Mouse (Mus musculus): Measurements from ENCODE around the gene Snx29. TPM values are rescaled to one million over a fixed set of nuclear protein-coding genes. Genes with fewer than 3 reads are reported as not detected.

Gene Snx29
- polyA plus RNA-seq, 1 experiment from 2014 or later: 15.4 TPM

- H3K4me1 ChIP-seq: peaks cover 43% of the 10 kb centered on the region
- H3K36me3 ChIP-seq: peaks cover 28% of the 10 kb centered on the region
- H3K27ac ChIP-seq: peak overlapping the region; percentile 29
- H3K9ac ChIP-seq: no peak overlapping the region
- ATAC-seq (ENCODE audit: low FRiP score, low read depth): no peak
- no peaks in the 10 kb centered on the region for H3K27me3 ChIP-seq
- H3K4me2 ChIP-seq (replicated peaks): no peak overlapping the region
- no peak overlapping the region for H3K4me3 ChIP-seq
- 50% methylated on average over 5 of the region's 5 CpGs for WGBS
- H3K9me3 ChIP-seq: 0 out of 2 replicates have a peak, but pooled peaks cover 6% of the 10 kb centered on the region
These were observed 134.4 kb downstream of the Snx29 start for GRCm38 (mm10) chr16:11457136-11457535.

- H3K27me3 ChIP-seq: no peaks in the 10 kb centered on the region
- H3K4me3 ChIP-seq: no peak overlapping the region
- H3K9ac ChIP-seq: no peak overlapping the region
- peak overlapping the region; percentile 55 for H3K27ac ChIP-seq
- H3K4me2 ChIP-seq (replicated peaks): no peak overlapping the region
- peaks cover 21% of the 10 kb centered on the region for H3K36me3 ChIP-seq
- H3K4me1 ChIP-seq: peaks cover 43% of the 10 kb centered on the region
- WGBS: 9% methylated on average over 2 of the region's 2 CpGs
- 0 out of 2 replicates have a peak, but pooled peaks cover 6% of the 10 kb centered on the region for H3K9me3 ChIP-seq
- ATAC-seq (ENCODE audit: low FRiP score, low read depth): peak; percentile 50; the same call in 1 of the 2 replicates
These were observed 135.1 kb downstream of the Snx29 start for GRCm38 (mm10) chr16:11457609-11458350.

DNA sequence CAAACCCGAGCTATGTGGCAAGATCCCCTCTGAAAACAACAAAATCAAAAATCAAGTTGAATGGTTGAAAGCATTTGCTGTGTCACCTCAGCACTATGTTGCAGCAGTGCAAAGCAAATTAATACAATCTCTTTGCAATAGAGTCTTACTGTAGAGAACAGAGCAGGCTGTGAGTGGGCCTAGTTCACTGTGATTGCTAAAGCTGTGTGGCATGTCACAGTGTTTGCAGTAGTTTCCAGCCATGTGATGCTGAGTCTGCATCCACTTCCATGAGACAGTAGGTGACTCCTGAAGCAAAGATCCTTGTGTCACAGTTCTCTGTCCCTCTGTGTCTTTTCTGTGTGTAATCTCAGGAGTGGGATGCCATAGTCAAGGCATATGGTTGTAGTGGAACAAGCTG, 137.5 kb downstream of the Snx29 start:
- H3K9ac ChIP-seq: no peak overlapping the region
- H3K4me3 ChIP-seq: no peak overlapping the region
- ATAC-seq (ENCODE audit: low FRiP score, low read depth): no peak
- 93% methylated on average over 1 of the region's 1 CpGs for WGBS
- peaks cover 43% of the 10 kb centered on the region for H3K4me1 ChIP-seq
- no peaks in the 10 kb centered on the region for H3K9me3 ChIP-seq
- H3K4me2 ChIP-seq (replicated peaks): no peak overlapping the region
- no peaks in the 10 kb centered on the region for H3K27me3 ChIP-seq
- H3K27ac ChIP-seq: no peak overlapping the region
- 0 out of 2 replicates have a peak, but pooled peaks cover 4% of the 10 kb centered on the region for H3K36me3 ChIP-seq

DNA sequence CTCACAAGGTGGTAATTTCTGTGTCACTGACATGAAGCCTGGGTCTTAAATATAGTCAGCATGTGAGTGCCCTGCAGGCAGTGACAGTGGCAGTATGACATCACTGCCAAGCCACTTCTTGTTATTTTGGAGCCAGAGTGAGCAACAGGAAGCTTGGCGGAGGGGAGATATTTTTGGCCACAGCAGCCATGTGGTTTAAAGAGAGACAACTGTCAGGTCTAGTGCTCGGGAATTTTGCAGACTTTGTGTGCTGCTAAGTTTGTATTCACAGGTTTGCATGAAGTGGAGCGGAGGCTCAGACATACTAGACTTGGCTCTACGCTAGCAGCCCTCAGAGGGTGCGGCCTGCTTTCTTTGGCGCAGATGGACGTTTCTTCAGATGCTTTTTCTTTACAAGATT, 138.9 kb downstream of the Snx29 start:
- H3K9ac ChIP-seq: no peak overlapping the region
- H3K27ac ChIP-seq: peak overlapping the region; percentile 73
- H3K4me3 ChIP-seq: no peak overlapping the region
- H3K9me3 ChIP-seq: no peaks in the 10 kb centered on the region
- 61% methylated on average over 7 of the region's 7 CpGs for WGBS
- peak; percentile 59 for ATAC-seq (ENCODE audit: low FRiP score, low read depth)
- H3K4me1 ChIP-seq: peaks cover 39% of the 10 kb centered on the region
- no peaks in the 10 kb centered on the region for H3K27me3 ChIP-seq
- H3K36me3 ChIP-seq: 0 out of 2 replicates have a peak, but pooled peaks cover 2% of the 10 kb centered on the region
- no peak overlapping the region for H3K4me2 ChIP-seq (replicated peaks)

GRCm38 (mm10) chr16:11468533-11469179, 145.9 kb downstream of the Snx29 start:
- Histone ChIP-seq H3K9me3 (no peaks in the 10 kb centered on the region), H3K36me3 (peaks cover 8% of the 10 kb centered on the region; the same call in 1 of the 2 replicates), H3K9ac (no peak overlapping the region), H3K4me2 (replicated peaks) (no peak overlapping the region), H3K4me1 (no peaks in the 10 kb centered on the region), H3K4me3 (no peak overlapping the region), H3K27ac (no peak overlapping the region), H3K27me3 (no peaks in the 10 kb centered on the region)
- ATAC-seq (ENCODE audit: low FRiP score, low read depth): peak; percentile 78; the same call in 1 of the 2 replicates
- WGBS: 52% methylated on average over 15 of the region's 15 CpGs

GRCm38 (mm10) chr16:11469491-11469890, 146.8 kb downstream of the Snx29 start:
- H3K27me3 ChIP-seq: no peaks in the 10 kb centered on the region
- ATAC-seq (ENCODE audit: low FRiP score, low read depth): no peak
- 84% methylated on average over 3 of the region's 3 CpGs for WGBS
- no peaks in the 10 kb centered on the region for H3K9me3 ChIP-seq
- H3K4me1 ChIP-seq: 0 out of 2 replicates have a peak, but pooled peaks cover 4% of the 10 kb centered on the region
- H3K27ac ChIP-seq: no peak overlapping the region
- H3K36me3 ChIP-seq: peaks cover 8% of the 10 kb centered on the region; the same call in 1 of the 2 replicates
- H3K4me3 ChIP-seq: no peak overlapping the region
- H3K9ac ChIP-seq: no peak overlapping the region
- H3K4me2 ChIP-seq (replicated peaks): no peak overlapping the region

- H3K4me1 ChIP-seq: 0 out of 2 replicates have a peak, but pooled peaks cover 4% of the 10 kb centered on the region
- H3K27ac ChIP-seq: no peak overlapping the region
- H3K4me3 ChIP-seq: no peak overlapping the region
- no peak overlapping the region for H3K4me2 ChIP-seq (replicated peaks)
- H3K27me3 ChIP-seq: no peaks in the 10 kb centered on the region
- 75% methylated on average over 2 of the region's 2 CpGs for WGBS
- H3K9me3 ChIP-seq: no peaks in the 10 kb centered on the region
- H3K9ac ChIP-seq: no peak overlapping the region
- ATAC-seq (ENCODE audit: low FRiP score, low read depth): no peak
- peaks cover 11% of the 10 kb centered on the region; the same call in 1 of the 2 replicates for H3K36me3 ChIP-seq
These were observed 148.5 kb downstream of the Snx29 start for GRCm38 (mm10) chr16:11471246-11471645.

DNA sequence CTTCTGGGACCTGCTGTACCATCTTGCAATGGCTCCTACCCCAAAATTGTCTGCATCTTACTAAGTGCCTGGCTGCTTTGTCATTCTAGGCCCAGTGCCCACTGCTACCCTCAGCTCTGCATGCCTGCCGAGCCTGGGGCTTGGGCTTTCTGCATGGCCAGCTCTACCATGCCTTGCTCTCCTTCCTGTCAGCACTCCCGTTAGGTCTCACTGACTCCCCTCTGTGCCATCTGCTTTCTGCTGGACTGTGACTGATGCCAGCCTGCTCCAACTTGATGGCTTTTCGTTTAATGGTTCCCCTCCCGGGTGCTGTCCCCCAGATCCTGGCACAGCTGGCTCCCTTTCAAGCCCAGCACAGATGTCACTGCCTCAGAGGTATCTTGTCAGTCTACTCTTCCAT, 150.1 kb downstream of the Snx29 start:
- no peak for ATAC-seq (ENCODE audit: low FRiP score, low read depth)

GRCm38 (mm10) chr16:11473474-11473873, 150.8 kb downstream of the Snx29 start:
- Histone ChIP-seq H3K9me3 (no peaks in the 10 kb centered on the region), H3K4me1 (0 out of 2 replicates have a peak, but pooled peaks cover 4% of the 10 kb centered on the region), H3K4me2 (replicated peaks) (no peak overlapping the region), H3K27me3 (no peaks in the 10 kb centered on the region), H3K9ac (no peak overlapping the region), H3K27ac (no peak overlapping the region), H3K4me3 (no peak overlapping the region), H3K36me3 (peaks cover 13% of the 10 kb centered on the region; the same call in 1 of the 2 replicates)
- 94% methylated on average over 3 of the region's 3 CpGs for WGBS
- no peak for ATAC-seq (ENCODE audit: low FRiP score, low read depth)

More for the DNA sequence above, 150.1 kb downstream of the Snx29 start:
- Histone ChIP-seq H3K27me3 (no peaks in the 10 kb centered on the region), H3K4me2 (replicated peaks) (no peak overlapping the region), H3K36me3 (peaks cover 13% of the 10 kb centered on the region; the same call in 1 of the 2 replicates), H3K27ac (no peak overlapping the region), H3K9me3 (no peaks in the 10 kb centered on the region), H3K4me3 (no peak overlapping the region), H3K4me1 (0 out of 2 replicates have a peak, but pooled peaks cover 4% of the 10 kb centered on the region), H3K9ac (no peak overlapping the region)
- 71% methylated on average over 4 of the region's 4 CpGs for WGBS

DNA sequence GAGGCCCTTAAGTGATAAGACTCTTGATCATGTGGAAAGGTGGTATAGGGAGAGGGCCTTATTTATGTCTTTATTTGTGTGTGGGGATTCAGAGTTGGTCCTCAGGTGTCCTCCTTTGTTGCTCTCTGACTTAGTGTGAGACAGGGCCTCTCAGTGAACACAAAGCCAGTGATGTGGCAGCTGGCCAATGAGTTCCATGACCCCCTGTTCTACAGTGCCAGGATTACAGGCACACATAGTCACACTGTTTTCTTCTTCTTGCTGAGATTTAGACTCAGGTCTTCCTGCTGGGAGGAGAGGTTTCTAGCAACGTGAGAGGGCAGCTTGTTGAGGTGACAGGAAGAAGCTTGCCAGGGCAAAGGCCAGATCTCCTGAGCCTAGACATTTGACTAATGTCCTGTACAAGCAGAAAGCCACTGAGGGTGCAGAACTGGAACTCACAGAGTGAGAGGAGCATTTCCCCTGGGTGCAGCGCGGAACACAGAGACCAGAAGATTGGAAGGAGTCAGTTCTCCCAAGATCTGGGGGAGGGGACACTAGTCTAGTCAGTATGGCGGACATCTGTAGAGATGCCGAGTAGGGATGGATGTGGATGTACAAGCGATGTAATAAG, 151.3 kb downstream of the Snx29 start:
- ATAC-seq (ENCODE audit: low FRiP score, low read depth): no peak
- H3K4me2 ChIP-seq (replicated peaks): no peak overlapping the region
- H3K27ac ChIP-seq: no peak overlapping the region
- H3K27me3 ChIP-seq: no peaks in the 10 kb centered on the region
- H3K4me3 ChIP-seq: no peak overlapping the region
- H3K4me1 ChIP-seq: 0 out of 2 replicates have a peak, but pooled peaks cover 4% of the 10 kb centered on the region
- 80% methylated on average over 6 of the region's 6 CpGs for WGBS
- no peak overlapping the region for H3K9ac ChIP-seq
- H3K36me3 ChIP-seq: peaks cover 13% of the 10 kb centered on the region; the same call in 1 of the 2 replicates
- H3K9me3 ChIP-seq: no peaks in the 10 kb centered on the region

DNA sequence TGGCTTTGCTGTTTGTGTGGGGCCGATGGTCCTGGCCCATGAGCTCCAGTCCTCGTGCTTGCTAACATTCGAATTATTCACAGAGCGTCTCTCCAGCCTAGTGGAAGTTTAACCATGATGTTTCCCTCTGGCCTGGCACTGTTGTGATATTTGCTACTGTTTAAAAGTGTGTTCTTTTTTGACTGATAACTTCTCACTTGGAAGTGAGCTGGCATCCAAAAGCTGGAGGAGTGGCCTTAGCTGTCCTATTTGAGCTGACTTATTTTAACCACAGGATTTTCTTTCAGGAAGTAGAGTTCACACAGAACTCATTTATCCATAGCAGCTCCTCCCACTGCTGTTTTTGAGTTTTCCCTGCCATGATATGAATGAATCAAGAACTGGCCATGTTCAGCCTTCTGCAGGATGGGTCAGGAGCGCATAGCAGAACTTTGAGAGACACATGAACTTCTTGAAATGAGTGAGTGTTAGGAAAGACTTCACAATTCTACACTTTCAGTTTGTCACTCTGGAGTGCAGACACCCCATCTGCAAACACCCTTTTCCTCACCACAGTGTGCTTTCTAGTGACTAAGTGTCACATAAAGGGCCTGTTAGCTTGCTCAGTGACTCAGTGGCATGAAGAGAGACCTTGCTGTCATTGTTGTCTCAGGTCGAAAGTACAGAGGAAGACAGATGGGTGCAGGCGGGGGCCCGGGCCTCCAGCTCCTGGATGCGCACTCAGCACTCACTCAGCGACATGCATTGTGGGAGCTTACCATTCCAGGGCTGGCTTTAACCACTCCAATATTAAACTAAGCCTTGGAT, 152.6 kb downstream of the Snx29 start:
- 78% methylated on average over 10 of the region's 10 CpGs for WGBS
- no peak overlapping the region for H3K4me2 ChIP-seq (replicated peaks)
- H3K4me1 ChIP-seq: 0 out of 2 replicates have a peak, but pooled peaks cover 4% of the 10 kb centered on the region
- no peaks in the 10 kb centered on the region for H3K27me3 ChIP-seq
- H3K9me3 ChIP-seq: no peaks in the 10 kb centered on the region
- no peak for ATAC-seq (ENCODE audit: low FRiP score, low read depth)
- H3K27ac ChIP-seq: no peak overlapping the region
- no peak overlapping the region for H3K4me3 ChIP-seq
- peaks cover 13% of the 10 kb centered on the region; the same call in 1 of the 2 replicates for H3K36me3 ChIP-seq
- H3K9ac ChIP-seq: no peak overlapping the region
